Mouse (Mus musculus): Measurements from ENCODE around the gene Snapc4. TPM values are rescaled to one million over a fixed set of nuclear protein-coding genes. Genes with fewer than 3 reads are reported as not detected.

Gene Snapc4
- polyA plus RNA-seq, 1 experiment: 54.3 TPM

DNA sequence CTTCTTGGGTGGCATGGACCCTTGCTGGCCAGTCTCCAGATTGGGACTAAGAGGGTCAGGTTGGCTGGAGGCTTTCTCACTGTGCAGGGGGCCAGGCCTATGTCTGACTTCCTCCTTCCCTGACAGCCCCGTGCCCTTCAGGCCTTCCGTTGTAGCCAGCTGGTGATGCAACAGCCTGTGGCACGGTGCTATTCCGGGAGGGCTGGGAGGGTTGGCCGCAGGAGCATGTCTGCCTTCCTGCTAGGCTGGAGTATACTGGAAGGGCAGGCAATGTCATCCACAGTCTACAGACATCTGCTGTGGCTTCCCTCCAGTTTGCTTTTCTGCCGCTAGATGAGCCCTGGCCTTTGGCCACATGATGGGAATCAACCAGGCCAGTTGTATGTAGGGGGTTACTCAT is 20.5 kb downstream of the Snapc4 start:
- Histone ChIP-seq H3K27me3 (ENCODE audit: control insufficient read depth, insufficient read depth, low read length, poor library complexity, severe bottlenecking) (no peaks in the 10 kb centered on the region), H3K9ac (ENCODE audit: low read depth, poor library complexity, severe bottlenecking) (no peak overlapping the region), H3K4me3 (ENCODE audit: low read depth, low read length) (no peak overlapping the region), H3K4me1 (ENCODE audit: control insufficient read depth, insufficient read depth, low read length) (peaks cover 1% of the 10 kb centered on the region), H3K9me3 (replicated peaks; ENCODE audit: control insufficient read depth, insufficient read depth, low read length, poor library complexity, severe bottlenecking) (no peaks in the 10 kb centered on the region), H3K27ac (ENCODE audit: insufficient read depth, low read length) (no peak overlapping the region), H3K36me3 (ENCODE audit: control insufficient read depth, insufficient read depth, low read length, poor library complexity, severe bottlenecking) (no peaks in the 10 kb centered on the region; the same call in 1 of the 2 replicates)
- no peak for TF ChIP-seq POLR2A (IDR thresholded peaks at IDR 0.05; ENCODE audit: insufficient read depth, low read length)
- TF ChIP-seq CTCF (IDR thresholded peaks at IDR 0.05; ENCODE audit: low read depth, low read length): no peak
- TF ChIP-seq EP300 (IDR thresholded peaks at IDR 0.05; ENCODE audit: insufficient read depth, low read depth, low read length): no peak

DNA sequence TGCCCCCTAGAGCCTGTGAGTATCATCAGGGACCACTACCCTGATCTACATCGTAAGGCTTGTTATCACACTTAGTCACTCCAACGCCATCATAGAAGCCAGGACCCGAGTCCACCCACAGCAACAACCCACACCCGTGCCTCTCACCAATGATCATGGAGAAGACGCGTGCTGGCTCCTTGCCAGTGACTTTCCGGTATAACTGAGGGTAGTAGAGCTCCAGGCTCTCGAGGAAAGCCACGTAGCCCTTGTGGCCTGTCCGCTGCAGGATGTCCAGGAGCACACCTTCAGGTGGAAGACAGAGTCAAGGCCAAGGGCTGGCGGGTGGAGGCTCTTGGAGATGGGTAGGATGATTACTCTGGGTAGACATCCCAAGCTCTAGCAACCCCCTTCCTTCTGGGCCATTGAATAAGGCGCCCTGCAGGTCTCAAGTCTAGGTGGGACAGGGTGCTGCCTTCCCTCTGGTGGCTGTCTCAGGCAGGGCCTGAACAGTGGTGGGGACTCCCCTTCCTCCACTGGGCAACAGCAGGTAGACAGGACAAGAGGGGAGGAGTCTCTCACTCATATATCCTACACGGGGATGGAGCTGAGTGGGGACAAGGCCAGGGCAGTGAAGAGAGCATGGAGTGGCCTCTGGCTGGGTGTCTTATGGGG is 21.7 kb downstream of the Snapc4 start:
- H3K27me3 ChIP-seq (ENCODE audit: control insufficient read depth, insufficient read depth, low read length, poor library complexity, severe bottlenecking): no peaks in the 10 kb centered on the region
- TF ChIP-seq CTCF (IDR thresholded peaks at IDR 0.05; ENCODE audit: low read depth, low read length) (no peak), POLR2A (IDR thresholded peaks at IDR 0.05; ENCODE audit: insufficient read depth, low read length) (no peak), EP300 (IDR thresholded peaks at IDR 0.05; ENCODE audit: insufficient read depth, low read depth, low read length) (no peak)
- H3K36me3 ChIP-seq (ENCODE audit: control insufficient read depth, insufficient read depth, low read length, poor library complexity, severe bottlenecking): no peaks in the 10 kb centered on the region
- no peak overlapping the region for H3K9ac ChIP-seq (ENCODE audit: low read depth, poor library complexity, severe bottlenecking)
- no peak overlapping the region for H3K4me3 ChIP-seq (ENCODE audit: low read depth, low read length)
- H3K9me3 ChIP-seq (replicated peaks; ENCODE audit: control insufficient read depth, insufficient read depth, low read length, poor library complexity, severe bottlenecking): no peaks in the 10 kb centered on the region
- H3K4me1 ChIP-seq (ENCODE audit: control insufficient read depth, insufficient read depth, low read length): peaks cover 1% of the 10 kb centered on the region
- no peak overlapping the region for H3K27ac ChIP-seq (ENCODE audit: insufficient read depth, low read length)

DNA sequence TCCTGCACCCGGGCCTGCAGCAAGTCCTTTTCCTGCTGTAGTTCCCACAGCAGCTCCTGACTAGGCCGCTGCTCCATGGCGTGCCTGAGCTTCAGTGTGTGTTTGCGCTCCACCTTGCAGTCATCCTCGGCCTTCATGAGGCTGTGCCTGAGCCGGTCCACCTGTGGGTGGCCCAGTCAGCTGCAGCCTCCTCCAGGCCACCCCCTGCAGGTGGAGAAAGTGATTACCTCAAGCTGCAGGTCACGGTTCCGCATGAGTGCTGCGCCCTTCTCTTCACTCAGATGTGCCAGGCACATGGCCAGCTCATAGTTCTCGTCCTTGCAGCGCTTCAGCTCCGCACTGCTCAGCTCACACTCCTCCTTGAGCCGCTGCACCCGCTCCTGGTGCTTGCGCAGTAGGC is 23.0 kb downstream of the Snapc4 start:
- TF ChIP-seq POLR2A (IDR thresholded peaks at IDR 0.05; ENCODE audit: insufficient read depth, low read length): no peak
- TF ChIP-seq EP300 (IDR thresholded peaks at IDR 0.05; ENCODE audit: insufficient read depth, low read depth, low read length): no peak
- peak; percentile 47 for TF ChIP-seq CTCF (IDR thresholded peaks at IDR 0.05; ENCODE audit: low read depth, low read length)
- Histone ChIP-seq H3K9me3 (replicated peaks; ENCODE audit: control insufficient read depth, insufficient read depth, low read length, poor library complexity, severe bottlenecking) (no peaks in the 10 kb centered on the region), H3K27ac (ENCODE audit: insufficient read depth, low read length) (no peak overlapping the region), H3K4me1 (ENCODE audit: control insufficient read depth, insufficient read depth, low read length) (peaks cover 1% of the 10 kb centered on the region), H3K9ac (ENCODE audit: low read depth, poor library complexity, severe bottlenecking) (no peak overlapping the region), H3K36me3 (ENCODE audit: control insufficient read depth, insufficient read depth, low read length, poor library complexity, severe bottlenecking) (no peaks in the 10 kb centered on the region), H3K4me3 (ENCODE audit: low read depth, low read length) (no peak overlapping the region), H3K27me3 (ENCODE audit: control insufficient read depth, insufficient read depth, low read length, poor library complexity, severe bottlenecking) (no peaks in the 10 kb centered on the region)

GRCm38 (mm10) chr2:26356678-26357077 is 23.8 kb downstream of the Snapc4 start:
- Histone ChIP-seq H3K9me3 (replicated peaks; ENCODE audit: control insufficient read depth, insufficient read depth, low read length, poor library complexity, severe bottlenecking) (no peaks in the 10 kb centered on the region), H3K36me3 (ENCODE audit: control insufficient read depth, insufficient read depth, low read length, poor library complexity, severe bottlenecking) (no peaks in the 10 kb centered on the region), H3K27me3 (ENCODE audit: control insufficient read depth, insufficient read depth, low read length, poor library complexity, severe bottlenecking) (no peaks in the 10 kb centered on the region), H3K27ac (ENCODE audit: insufficient read depth, low read length) (no peak overlapping the region), H3K4me3 (ENCODE audit: low read depth, low read length) (no peak overlapping the region), H3K4me1 (ENCODE audit: control insufficient read depth, insufficient read depth, low read length) (peaks cover 1% of the 10 kb centered on the region), H3K9ac (ENCODE audit: low read depth, poor library complexity, severe bottlenecking) (no peak overlapping the region)
- no peak for TF ChIP-seq POLR2A (IDR thresholded peaks at IDR 0.05; ENCODE audit: insufficient read depth, low read length)
- no peak for TF ChIP-seq EP300 (IDR thresholded peaks at IDR 0.05; ENCODE audit: insufficient read depth, low read depth, low read length)
- no peak for TF ChIP-seq CTCF (IDR thresholded peaks at IDR 0.05; ENCODE audit: low read depth, low read length)

DNA sequence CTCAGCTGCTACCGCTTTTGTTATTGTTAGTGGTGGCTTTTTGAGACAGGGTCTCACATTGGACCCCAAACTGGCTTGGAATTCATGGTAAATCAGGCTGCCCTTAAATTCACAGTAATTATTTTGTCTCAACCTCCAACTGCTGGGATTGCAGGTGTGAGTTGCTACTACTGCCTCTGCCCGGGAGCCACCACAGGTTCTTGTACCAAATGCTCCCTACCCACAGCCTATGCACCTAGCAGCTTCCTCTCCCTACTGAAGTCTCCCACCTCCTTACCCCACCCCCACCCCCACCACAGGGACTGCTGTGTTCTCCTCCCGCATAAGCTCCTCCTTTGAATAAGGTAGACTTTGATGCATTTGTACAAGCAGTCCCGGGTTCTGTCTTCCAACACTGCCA is 24.2 kb downstream of the Snapc4 start:
- TF ChIP-seq EP300 (IDR thresholded peaks at IDR 0.05; ENCODE audit: insufficient read depth, low read depth, low read length): no peak
- TF ChIP-seq POLR2A (IDR thresholded peaks at IDR 0.05; ENCODE audit: insufficient read depth, low read length): no peak
- TF ChIP-seq CTCF (IDR thresholded peaks at IDR 0.05; ENCODE audit: low read depth, low read length): no peak
- Histone ChIP-seq H3K27me3 (ENCODE audit: control insufficient read depth, insufficient read depth, low read length, poor library complexity, severe bottlenecking) (no peaks in the 10 kb centered on the region), H3K4me3 (ENCODE audit: low read depth, low read length) (no peak overlapping the region), H3K9me3 (replicated peaks; ENCODE audit: control insufficient read depth, insufficient read depth, low read length, poor library complexity, severe bottlenecking) (no peaks in the 10 kb centered on the region), H3K36me3 (ENCODE audit: control insufficient read depth, insufficient read depth, low read length, poor library complexity, severe bottlenecking) (no peaks in the 10 kb centered on the region), H3K27ac (ENCODE audit: insufficient read depth, low read length) (no peak overlapping the region), H3K9ac (ENCODE audit: low read depth, poor library complexity, severe bottlenecking) (no peak overlapping the region), H3K4me1 (ENCODE audit: control insufficient read depth, insufficient read depth, low read length) (peaks cover 1% of the 10 kb centered on the region)

- no peaks in the 10 kb centered on the region for H3K27me3 ChIP-seq (ENCODE audit: control insufficient read depth, insufficient read depth, low read length, poor library complexity, severe bottlenecking)
These were observed 26.1 kb downstream of the Snapc4 start for GRCm38 (mm10) chr2:26354401-26354800.

More at GRCm38 (mm10) chr2:26354401-26354800, 26.1 kb downstream of the Snapc4 start:
- peaks cover 1% of the 10 kb centered on the region for H3K4me1 ChIP-seq (ENCODE audit: control insufficient read depth, insufficient read depth, low read length)
- no peak overlapping the region for H3K9ac ChIP-seq (ENCODE audit: low read depth, poor library complexity, severe bottlenecking)
- no peak for TF ChIP-seq CTCF (IDR thresholded peaks at IDR 0.05; ENCODE audit: low read depth, low read length)
- TF ChIP-seq EP300 (IDR thresholded peaks at IDR 0.05; ENCODE audit: insufficient read depth, low read depth, low read length): no peak
- H3K27ac ChIP-seq (ENCODE audit: insufficient read depth, low read length): no peak overlapping the region
- H3K4me3 ChIP-seq (ENCODE audit: low read depth, low read length): no peak overlapping the region
- H3K36me3 ChIP-seq (ENCODE audit: control insufficient read depth, insufficient read depth, low read length, poor library complexity, severe bottlenecking): no peaks in the 10 kb centered on the region
- no peaks in the 10 kb centered on the region for H3K9me3 ChIP-seq (replicated peaks; ENCODE audit: control insufficient read depth, insufficient read depth, low read length, poor library complexity, severe bottlenecking)
